Mouse (Mus musculus): ENCODE measurements around the gene Hhip.

DNA sequence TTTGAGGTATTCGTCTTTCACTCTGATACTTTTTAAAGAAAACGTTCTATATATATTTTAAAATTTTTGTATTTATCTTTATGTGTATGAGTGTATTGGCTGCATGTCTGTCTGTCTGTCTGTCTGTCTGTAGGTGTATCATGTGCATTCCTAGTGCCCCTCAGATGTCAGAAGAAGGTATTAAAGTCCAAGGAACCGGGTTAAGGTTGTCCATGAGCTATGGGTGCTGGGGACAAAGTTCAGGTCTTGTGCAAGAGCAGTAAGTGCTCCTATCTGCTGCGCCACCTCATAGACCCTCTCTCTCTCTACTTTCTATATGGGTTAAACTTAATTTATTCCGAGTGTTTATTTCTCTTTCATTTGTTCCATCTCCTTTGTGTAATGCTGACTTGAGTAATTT, 55.5 kb downstream of the Hhip start:
- no peak for TF ChIP-seq CTCF (IDR thresholded peaks at IDR 0.05)
- no peak for TF ChIP-seq EP300 (IDR thresholded peaks at IDR 0.05)
